Mouse (Mus musculus) heart, embryonic 10.5 days (tissue): Measurements from ENCODE around the gene Trim54. TPM values are rescaled to one million over a fixed set of nuclear protein-coding genes. Genes with fewer than 3 reads are reported as not detected.

ENCODE experiments used
- DNase-seq: peaks from one replicate; pipeline ENCODE4 v3.0.0-alpha.2; 2017; ENCODE audit warnings: low spot score
- H3K27ac ChIP-seq: fragments of 300-500 bp; sonication (generic); 2 replicates; pipeline ENCODE4 v1.5.1; 2016; ENCODE audit warnings: mild to moderate bottlenecking
- H3K27me3 ChIP-seq: fragments of 300-500 bp; sonication (generic); 2 replicates; pipeline ENCODE4 v1.6.1; 2016; ENCODE audit warnings: mild to moderate bottlenecking; ENCODE audit not compliant: poor library complexity, insufficient read depth, severe bottlenecking
- H3K36me3 ChIP-seq: fragments of 300-500 bp; sonication (generic); 2 replicates; pipeline ENCODE4 v1.6.1; 2016; ENCODE audit warnings: mild to moderate bottlenecking, moderate library complexity
- H3K4me1 ChIP-seq: fragments of 300-500 bp; sonication (generic); 2 replicates; pipeline ENCODE4 v1.6.1; 2016; ENCODE audit warnings: mild to moderate bottlenecking
- H3K4me3 ChIP-seq: fragments of 300-500 bp; sonication (generic); 2 replicates; pipeline ENCODE4 v1.5.1; 2016; ENCODE audit warnings: mild to moderate bottlenecking, moderate library complexity
- H3K9me3 ChIP-seq: fragments of 300-500 bp; sonication (generic); 2 replicates; pipeline ENCODE4 v1.6.1; 2016; ENCODE audit warnings: mild to moderate bottlenecking, moderate library complexity
- WGBS: fragments of 180-500 bp; shearing (Covaris S2); methylation state at CpG from one replicate; pipeline ENCODE4 v1.1.7; 2016; 5-methylcytosine and 5-hydroxymethylcytosine counted together
- polyA plus RNA-seq: library from polyadenylated mRNA; unstranded; fragments of >200 nt; fragmentation: Nextera tagmentation; extraction: Ambion mirVana; gene quantifications from 2 replicates; pipeline ENCODE4 v1.2.1, GENCODE M21; 2016

Gene Trim54
- polyA plus RNA-seq, 1 experiment from 2014 or later, result 17.0 TPM

GRCm38 (mm10) chr5:31087131-31087530, 29.4 kb upstream of the Trim54 start:
- peaks cover 61% of the 10 kb centered on the region for H3K27me3 ChIP-seq
- WGBS, result 75% methylated on average over 2 of the region's 2 CpGs

DNA sequence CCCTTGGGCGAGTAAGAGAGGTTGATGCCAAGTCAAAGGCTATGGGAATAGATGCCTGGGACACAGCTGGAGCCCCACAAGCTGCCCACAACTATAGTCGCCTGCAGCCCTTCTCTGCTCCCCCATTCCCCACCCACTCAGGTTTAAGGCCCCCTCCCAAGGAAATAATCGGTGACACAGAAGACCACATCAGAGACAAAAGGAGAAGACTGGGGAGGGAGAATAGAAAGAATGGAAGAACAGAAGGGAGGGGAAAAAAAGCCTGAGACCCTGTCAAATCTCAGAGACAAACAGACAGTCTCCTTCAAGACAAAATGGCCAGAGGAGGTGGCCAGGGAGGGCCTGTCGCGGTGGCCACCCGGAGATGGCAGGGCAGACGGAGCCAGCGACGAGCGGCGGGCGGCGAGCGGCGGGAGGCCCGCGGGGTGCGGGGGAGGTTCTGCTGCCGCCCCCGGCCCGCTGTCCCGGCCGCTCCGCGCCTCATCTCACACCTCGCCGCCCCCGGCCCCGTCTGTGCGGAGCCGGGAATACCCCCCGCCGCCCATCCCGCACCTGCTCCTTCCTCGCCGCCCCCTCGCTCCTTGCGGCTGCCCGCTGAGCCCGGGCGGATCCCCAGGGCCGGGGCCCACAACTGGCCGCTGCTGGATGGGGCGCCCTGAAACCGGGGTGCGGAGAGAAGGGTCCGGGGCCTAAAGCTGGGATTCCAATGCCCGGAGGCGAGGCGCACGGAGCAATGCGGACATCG, 24.1 kb upstream of the Trim54 start:
- Histone ChIP-seq H3K27me3 (peaks cover 100% of the 10 kb centered on the region), H3K36me3 (no peaks in the 10 kb centered on the region), H3K4me1 (peaks cover 38% of the 10 kb centered on the region), H3K27ac (peak overlapping the region; percentile 13), H3K9me3 (no peaks in the 10 kb centered on the region), H3K4me3 (peak overlapping the region; percentile 54)
- 3% methylated on average over 53 of the region's 53 CpGs for WGBS
- no peak for DNase-seq

More at GRCm38 (mm10) chr5:31087131-31087530, 29.4 kb upstream of the Trim54 start:
- H3K27ac ChIP-seq, result no peak overlapping the region
- DNase-seq, result no peak
- H3K4me3 ChIP-seq, result no peak overlapping the region
- no peaks in the 10 kb centered on the region for H3K9me3 ChIP-seq
- H3K4me1 ChIP-seq, result peaks cover 40% of the 10 kb centered on the region
- H3K36me3 ChIP-seq, result no peaks in the 10 kb centered on the region

- no peak for DNase-seq
These were observed 23.1 kb upstream of the Trim54 start for GRCm38 (mm10) chr5:31093151-31094041.

DNA sequence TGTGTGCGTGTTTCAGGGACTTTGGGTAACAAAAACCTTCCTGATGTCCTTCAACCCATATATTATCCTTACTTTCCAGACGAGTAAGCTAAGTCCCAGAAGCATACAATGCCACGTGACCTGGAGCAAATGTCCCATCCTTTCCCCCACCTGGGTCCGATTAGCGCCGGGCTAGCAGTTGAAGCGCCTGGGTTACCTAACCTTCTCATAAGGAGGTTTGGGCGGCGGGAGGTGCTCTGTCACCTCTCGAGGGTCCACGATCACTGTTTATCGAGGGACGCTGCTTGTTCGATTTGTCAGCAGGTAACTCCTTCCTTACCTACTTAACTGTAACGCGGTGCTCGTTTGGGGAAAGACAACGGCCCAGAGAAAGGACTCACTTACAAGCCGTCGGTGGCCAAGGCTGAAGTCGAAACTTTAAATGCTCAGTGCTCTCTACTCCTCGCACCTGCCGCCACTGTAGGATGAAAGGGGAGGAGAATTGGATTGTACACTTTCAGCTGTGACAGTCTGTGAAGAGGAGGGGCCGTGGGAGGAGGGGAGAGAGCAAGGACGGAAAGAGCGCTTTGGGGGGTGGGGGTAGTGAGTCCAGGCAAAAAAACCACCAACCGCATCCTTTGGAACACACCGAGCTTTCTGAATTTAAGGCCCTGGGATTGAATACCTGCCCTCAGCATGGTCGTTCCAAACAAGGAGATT, 22.3 kb upstream of the Trim54 start:
- peak overlapping the region; percentile 67; the same call in 1 of the 2 replicates for H3K27ac ChIP-seq
- peaks cover 38% of the 10 kb centered on the region for H3K4me1 ChIP-seq
- H3K9me3 ChIP-seq, result no peaks in the 10 kb centered on the region
- H3K4me3 ChIP-seq, result peak overlapping the region; percentile 54
- no peak for DNase-seq
- H3K27me3 ChIP-seq, result peaks cover 99% of the 10 kb centered on the region
- H3K36me3 ChIP-seq, result no peaks in the 10 kb centered on the region
- WGBS, result 4% methylated on average over 29 of the region's 29 CpGs

More at GRCm38 (mm10) chr5:31093151-31094041, 23.1 kb upstream of the Trim54 start:
- peak overlapping the region; percentile 54 for H3K4me3 ChIP-seq
- no peaks in the 10 kb centered on the region for H3K36me3 ChIP-seq
- peaks cover 38% of the 10 kb centered on the region for H3K4me1 ChIP-seq
- H3K27me3 ChIP-seq, result peaks cover 100% of the 10 kb centered on the region
- no peaks in the 10 kb centered on the region for H3K9me3 ChIP-seq
- under 1% methylated on average over 53 of the region's 54 CpGs for whole genome bisulfite sequencing
- peak overlapping the region; percentile 13 for H3K27ac ChIP-seq

- no peak for DNase-seq
- H3K9me3 ChIP-seq, result no peaks in the 10 kb centered on the region
- peak overlapping the region; percentile 67 for H3K27ac ChIP-seq
- peaks cover 98% of the 10 kb centered on the region for H3K27me3 ChIP-seq
- H3K36me3 ChIP-seq, result no peaks in the 10 kb centered on the region
- H3K4me1 ChIP-seq, result peaks cover 38% of the 10 kb centered on the region
- WGBS, result under 1% methylated on average over 59 of the region's 59 CpGs
- H3K4me3 ChIP-seq, result peak overlapping the region; percentile 54
These were observed 21.5 kb upstream of the Trim54 start for GRCm38 (mm10) chr5:31094799-31095691.

GRCm38 (mm10) chr5:31095711-31096480, 20.6 kb upstream of the Trim54 start:
- H3K4me3 ChIP-seq, result peak overlapping the region; percentile 54
- WGBS, result 30% methylated on average over 11 of the region's 11 CpGs

DNA sequence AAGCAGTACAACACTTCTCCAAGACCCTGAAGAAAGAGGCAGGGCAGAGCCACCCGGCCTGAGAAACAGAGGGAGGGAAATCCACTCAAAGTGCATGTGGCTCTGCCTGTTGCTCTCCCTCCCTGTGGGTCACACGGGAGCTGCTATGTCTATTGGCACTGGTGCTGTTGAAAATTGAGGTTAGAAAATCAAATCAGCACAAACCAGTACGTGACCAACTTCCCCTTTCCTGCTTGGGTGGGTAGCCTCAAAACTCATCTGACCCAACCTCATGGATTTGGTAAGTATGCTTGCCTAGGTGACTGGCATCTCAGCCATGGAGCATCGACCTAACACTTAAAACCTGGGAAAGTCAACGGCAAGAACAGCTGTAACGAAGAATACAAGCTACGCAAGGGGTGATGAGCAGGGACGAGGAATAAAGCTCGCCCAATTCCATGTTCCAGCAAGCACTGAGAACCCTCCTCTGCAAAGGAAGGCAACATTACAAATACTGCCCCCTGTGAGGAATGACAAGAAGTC, 10.6 kb upstream of the Trim54 start, which contains the start of gene Dnajc5g:
TSS of gene Dnajc5g (plus strand) at position 472 of the 522 bp plus-strand sequence.
- Histone ChIP-seq H3K27ac (no peak within 1 kb of the TSS), H3K4me3 (no peak within 1 kb of the TSS), H3K36me3 (no peaks in the 10 kb centered on the region), H3K27me3 (peaks cover 6% of the 10 kb centered on the region), H3K9me3 (no peaks in the 10 kb centered on the region), H3K4me1 (no peaks in the 10 kb centered on the region)
- 80% methylated on average over 9 of the region's 9 CpGs for WGBS
- DNase-seq, result no peak

More at GRCm38 (mm10) chr5:31095711-31096480, 20.6 kb upstream of the Trim54 start:
- no peak for DNase-seq
- peak overlapping the region; percentile 67 for H3K27ac ChIP-seq
- peaks cover 89% of the 10 kb centered on the region for H3K27me3 ChIP-seq
- no peaks in the 10 kb centered on the region for H3K9me3 ChIP-seq
- no peaks in the 10 kb centered on the region for H3K36me3 ChIP-seq
- H3K4me1 ChIP-seq, result peaks cover 38% of the 10 kb centered on the region

GRCm38 (mm10) chr5:31108000-31108490, 8.5 kb upstream of the Trim54 start, which contains the start of gene Slc30a3:
Gene Slc30a3 (minus strand): TSS chr5:31108237.
- Histone ChIP-seq H3K4me1 (no peaks in the 10 kb centered on the region), H3K36me3 (no peaks in the 10 kb centered on the region), H3K9me3 (no peaks in the 10 kb centered on the region), H3K27ac (no peak within 1 kb of the TSS), H3K4me3 (no peak within 1 kb of the TSS), H3K27me3 (peaks cover 6% of the 10 kb centered on the region)
- no peak for DNase-seq
- 86% methylated on average over 18 of the region's 18 CpGs for WGBS

GRCm38 (mm10) chr5:31110781-31111180, 5.7 kb upstream of the Trim54 start:
- H3K9me3 ChIP-seq, result no peaks in the 10 kb centered on the region
- H3K27ac ChIP-seq, result no peak overlapping the region
- H3K4me3 ChIP-seq, result no peak overlapping the region
- no peaks in the 10 kb centered on the region for H3K4me1 ChIP-seq
- peaks cover 6% of the 10 kb centered on the region for H3K27me3 ChIP-seq
- H3K36me3 ChIP-seq, result no peaks in the 10 kb centered on the region
- no peak for DNase-seq
- 30% methylated on average over 7 of the region's 7 CpGs for WGBS

DNA sequence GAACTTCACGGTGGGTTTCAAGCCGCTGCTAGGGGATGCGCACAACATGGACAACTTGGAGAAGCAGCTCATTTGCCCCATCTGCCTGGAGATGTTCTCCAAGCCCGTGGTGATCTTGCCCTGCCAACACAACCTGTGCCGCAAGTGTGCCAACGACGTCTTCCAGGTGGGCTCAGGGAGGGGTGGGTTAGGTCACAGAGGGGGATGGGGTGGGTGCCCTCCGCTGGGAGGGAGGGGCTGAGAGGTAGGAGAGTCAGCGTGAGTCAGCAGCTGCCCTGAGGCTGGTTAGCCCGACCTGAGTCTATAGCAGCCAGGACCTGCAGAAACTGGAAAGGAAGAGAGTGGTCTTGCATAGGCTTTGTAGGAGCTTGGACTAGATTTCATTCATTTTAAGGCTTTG, 400 bp downstream of the Trim54 start:
- H3K4me3 ChIP-seq, result peak overlapping the region; percentile 57
- H3K27me3 ChIP-seq, result no peaks in the 10 kb centered on the region
- DNase-seq, result no peak
- H3K4me1 ChIP-seq, result peaks cover 10% of the 10 kb centered on the region
- no peaks in the 10 kb centered on the region for H3K9me3 ChIP-seq
- H3K36me3 ChIP-seq, result no peaks in the 10 kb centered on the region
- WGBS, result 12% methylated on average over 10 of the region's 10 CpGs
- H3K27ac ChIP-seq, result peak overlapping the region; percentile 86

DNA sequence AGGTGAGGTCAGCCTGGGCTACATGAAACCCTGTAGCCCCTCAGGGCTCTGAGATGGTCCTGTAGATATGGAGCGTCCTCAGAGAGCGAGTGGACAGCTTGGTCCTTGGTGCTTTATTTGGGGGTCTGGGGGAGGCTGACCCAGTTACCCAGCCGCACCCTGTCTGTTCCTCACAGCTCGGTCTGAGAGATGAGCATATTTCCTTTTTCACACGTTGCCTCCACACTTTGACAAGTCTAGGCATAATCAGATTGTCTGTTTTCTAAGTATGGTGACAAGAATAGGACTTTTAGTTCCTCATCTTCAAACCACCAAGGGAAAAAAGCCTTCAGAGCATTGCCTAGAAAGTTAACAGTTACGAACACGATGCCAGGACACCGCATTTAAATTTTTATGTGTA, 4.6 kb downstream of the Trim54 start:
- H3K9me3 ChIP-seq, result no peaks in the 10 kb centered on the region
- H3K4me3 ChIP-seq, result no peak overlapping the region
- DNase-seq, result no peak
- H3K36me3 ChIP-seq, result no peaks in the 10 kb centered on the region
- no peak overlapping the region for H3K27ac ChIP-seq
- WGBS, result 77% methylated on average over 8 of the region's 8 CpGs
- no peaks in the 10 kb centered on the region for H3K27me3 ChIP-seq
- peaks cover 9% of the 10 kb centered on the region for H3K4me1 ChIP-seq
